Mouse (Mus musculus): ENCODE measurements around the gene Stard13. TPM values are rescaled to one million over a fixed set of nuclear protein-coding genes. Genes with fewer than 3 reads are reported as not detected.

Gene Stard13
- polyA plus RNA-seq, 1 experiment from 2014 or later: 7.9 TPM

GRCm38 (mm10) chr5:151034715-151035512 lies 198.7 kb downstream of the Stard13 start:
- Histone ChIP-seq H3K27ac (no peak overlapping the region), H3K4me3 (no peak overlapping the region), H3K9ac (no peak overlapping the region), H3K9me3 (no peaks in the 10 kb centered on the region), H3K4me2 (no peak overlapping the region), H3K36me3 (peaks cover 3% of the 10 kb centered on the region; the same call in 1 of the 2 replicates), H3K4me1 (replicated peaks) (no peaks in the 10 kb centered on the region), H3K27me3 (no peaks in the 10 kb centered on the region)
- ATAC-seq (ENCODE audit: low FRiP score): no peak
- WGBS: 76% methylated on average over 9 of the region's 9 CpGs

DNA sequence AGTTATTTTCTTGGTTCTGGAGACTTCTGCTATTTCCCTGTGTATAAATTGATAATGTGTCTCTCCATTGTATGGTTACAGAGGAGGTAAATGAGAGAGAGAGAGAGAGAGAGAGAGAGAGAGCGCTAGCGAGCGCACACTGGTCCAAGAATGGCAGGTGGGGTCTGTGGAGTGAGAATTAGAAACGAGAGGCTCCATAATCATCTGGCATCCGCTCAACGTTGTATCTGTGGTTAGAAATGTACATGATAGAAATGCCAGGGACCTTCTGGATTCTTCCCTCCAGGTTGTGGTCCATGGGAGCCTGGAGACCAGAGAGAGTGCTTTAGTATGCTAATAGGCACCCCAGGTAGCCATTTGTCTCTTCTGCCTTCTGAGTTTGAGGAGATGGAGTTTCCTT lies 204.7 kb downstream of the Stard13 start:
- 61% methylated on average over 6 of the region's 6 CpGs for WGBS
- H3K27me3 ChIP-seq: no peaks in the 10 kb centered on the region
- ATAC-seq (ENCODE audit: low FRiP score): no peak

DNA sequence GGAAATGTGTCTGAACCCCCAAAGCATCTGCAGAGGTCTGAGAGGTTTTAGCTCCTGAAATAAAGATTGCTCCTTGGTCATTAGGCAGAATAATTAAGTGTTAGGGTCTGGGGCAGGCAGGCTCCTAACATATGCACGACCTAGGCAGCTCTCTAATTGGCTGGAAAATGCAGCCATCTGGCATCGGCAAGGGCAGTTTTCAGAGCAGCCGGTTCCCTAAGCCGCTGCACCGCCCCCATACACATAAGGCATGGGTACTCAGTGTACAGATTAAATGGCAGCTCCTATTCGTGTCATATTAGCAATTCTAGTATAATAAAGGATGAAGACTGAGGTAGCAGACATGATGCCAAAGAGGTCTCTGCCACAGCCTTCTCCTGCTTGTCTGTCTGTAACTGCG lies 206.5 kb downstream of the Stard13 start:
- WGBS: 31% methylated on average over 7 of the region's 7 CpGs
- no peak overlapping the region for H3K4me2 ChIP-seq
- H3K4me3 ChIP-seq: no peak overlapping the region
- H3K9ac ChIP-seq: no peak overlapping the region
- peaks cover 26% of the 10 kb centered on the region for H3K4me1 ChIP-seq (replicated peaks)
- H3K27me3 ChIP-seq: no peaks in the 10 kb centered on the region
- H3K9me3 ChIP-seq: no peaks in the 10 kb centered on the region
- H3K27ac ChIP-seq: 0 out of 2 replicates have a peak overlapping the region, but pooled peaks have one; percentile 55
- 0 out of 2 replicates have a peak, but pooled peaks have one; percentile 9 for ATAC-seq (ENCODE audit: low FRiP score)
- no peaks in the 10 kb centered on the region for H3K36me3 ChIP-seq

More for the DNA sequence above, 204.7 kb downstream of the Stard13 start:
- Histone ChIP-seq H3K9ac (no peak overlapping the region), H3K4me2 (no peak overlapping the region), H3K27ac (no peak overlapping the region), H3K4me3 (no peak overlapping the region), H3K9me3 (no peaks in the 10 kb centered on the region), H3K36me3 (no peaks in the 10 kb centered on the region), H3K4me1 (replicated peaks) (peaks cover 11% of the 10 kb centered on the region)

DNA sequence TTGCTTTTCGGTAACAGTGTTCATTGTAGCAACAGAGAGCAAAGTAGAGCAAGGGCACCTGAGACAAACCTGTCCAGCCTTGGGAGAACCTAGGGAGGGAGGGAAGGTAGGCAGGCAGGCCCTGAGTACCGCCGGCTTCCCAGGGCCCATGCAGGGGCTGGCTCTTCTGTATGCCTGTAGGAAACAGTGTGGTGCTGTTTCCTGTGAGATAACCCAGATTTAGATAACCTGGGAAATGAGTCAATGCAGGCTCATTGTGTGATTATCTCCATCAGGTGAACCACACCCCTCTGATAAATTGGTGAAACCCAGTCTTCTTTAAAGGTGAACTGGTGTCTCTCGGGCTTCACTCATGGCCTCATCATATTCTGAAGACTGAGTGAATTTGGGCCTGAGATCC lies 207.6 kb downstream of the Stard13 start:
- WGBS: 88% methylated on average over 4 of the region's 4 CpGs
- Histone ChIP-seq H3K4me2 (no peak overlapping the region), H3K27me3 (no peaks in the 10 kb centered on the region), H3K9me3 (no peaks in the 10 kb centered on the region), H3K9ac (no peak overlapping the region), H3K4me3 (no peak overlapping the region), H3K27ac (no peak overlapping the region), H3K4me1 (replicated peaks) (peaks cover 26% of the 10 kb centered on the region), H3K36me3 (no peaks in the 10 kb centered on the region)
- no peak for ATAC-seq (ENCODE audit: low FRiP score)

DNA sequence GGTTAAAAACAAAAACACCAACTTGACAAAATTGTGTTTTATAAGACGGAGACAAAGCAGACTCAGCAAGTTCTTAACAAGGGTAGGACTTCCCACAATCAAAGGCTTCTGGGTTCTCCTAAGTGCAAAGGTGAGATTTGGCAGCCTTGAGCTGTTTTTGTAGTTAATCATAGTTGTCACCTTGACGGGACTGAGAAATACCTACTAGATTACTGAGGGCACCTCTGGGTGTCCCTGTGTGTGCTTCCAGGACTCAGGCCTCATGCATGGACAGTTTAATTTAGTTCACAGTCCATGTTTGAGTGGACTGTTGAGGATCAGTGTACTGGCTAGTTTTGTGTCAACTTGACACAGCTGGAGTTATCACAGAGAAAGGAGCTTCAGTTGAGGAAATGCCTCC lies 209.2 kb downstream of the Stard13 start:
- Histone ChIP-seq H3K9ac (no peak overlapping the region), H3K27me3 (no peaks in the 10 kb centered on the region), H3K9me3 (no peaks in the 10 kb centered on the region), H3K36me3 (no peaks in the 10 kb centered on the region), H3K4me1 (replicated peaks) (peaks cover 34% of the 10 kb centered on the region), H3K4me3 (no peak overlapping the region), H3K4me2 (no peak overlapping the region), H3K27ac (no peak overlapping the region)
- 91% methylated on average over 2 of the region's 2 CpGs for WGBS
- no peak for ATAC-seq (ENCODE audit: low FRiP score)

GRCm38 (mm10) chr5:151023461-151023860 lies 210.2 kb downstream of the Stard13 start:
- H3K36me3 ChIP-seq: no peaks in the 10 kb centered on the region
- H3K27me3 ChIP-seq: no peaks in the 10 kb centered on the region
- no peak for ATAC-seq (ENCODE audit: low FRiP score)
- peaks cover 34% of the 10 kb centered on the region for H3K4me1 ChIP-seq (replicated peaks)
- 20% methylated on average over 8 of the region's 8 CpGs for WGBS
- peak overlapping the region; percentile 48 for H3K27ac ChIP-seq
- H3K4me3 ChIP-seq: no peak overlapping the region
- H3K4me2 ChIP-seq: 0 out of 2 replicates have a peak overlapping the region, but pooled peaks have one; percentile 21
- H3K9ac ChIP-seq: no peak overlapping the region
- H3K9me3 ChIP-seq: no peaks in the 10 kb centered on the region

DNA sequence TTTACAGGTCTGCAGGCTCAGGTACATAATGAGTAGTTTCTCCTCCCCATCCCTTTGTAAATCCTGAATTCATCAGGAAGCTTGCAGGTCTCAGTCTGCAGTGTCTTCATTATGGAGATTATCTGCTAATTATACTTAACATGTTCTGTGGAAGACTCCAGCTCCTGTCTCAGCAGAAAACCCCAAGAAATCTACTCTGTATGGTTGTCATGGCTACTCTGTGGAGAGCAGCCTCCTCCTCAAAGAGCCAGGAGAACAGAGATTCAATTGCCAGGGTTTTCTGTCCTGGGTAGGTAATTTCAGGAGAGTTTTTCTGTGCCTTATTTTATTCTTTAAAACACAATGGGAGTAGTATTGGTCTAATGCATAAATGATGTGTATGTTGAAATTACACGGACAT lies 210.7 kb downstream of the Stard13 start:
- H3K4me2 ChIP-seq: no peak overlapping the region
- H3K27ac ChIP-seq: peak overlapping the region; percentile 48; the same call in 1 of the 2 replicates
- 22% methylated on average over 1 of the region's 1 CpGs for WGBS

DNA sequence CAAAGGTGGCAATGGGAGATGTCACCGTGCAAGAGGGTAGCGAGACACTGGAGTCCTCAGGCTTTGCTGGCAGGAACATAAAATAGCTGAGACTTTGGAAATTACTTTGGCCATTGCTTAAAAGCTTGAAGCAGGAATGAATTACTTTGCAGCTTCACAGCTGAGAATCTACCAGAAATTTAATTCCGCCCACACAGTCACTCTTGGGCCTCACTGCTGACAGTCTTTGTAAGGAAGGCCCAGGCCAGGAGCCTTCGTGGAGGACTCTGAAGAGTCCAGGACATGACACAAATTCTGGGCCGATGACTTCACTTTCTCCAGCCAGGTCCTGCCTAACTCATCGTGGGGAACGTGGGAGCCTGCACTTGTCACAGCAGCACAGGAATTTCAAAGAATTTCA lies 211.6 kb downstream of the Stard13 start:
- 84% methylated on average over 7 of the region's 7 CpGs for WGBS
- H3K27ac ChIP-seq: no peak overlapping the region

More for the DNA sequence above, 210.7 kb downstream of the Stard13 start:
- Histone ChIP-seq H3K4me1 (replicated peaks) (peaks cover 32% of the 10 kb centered on the region), H3K36me3 (no peaks in the 10 kb centered on the region), H3K9ac (no peak overlapping the region), H3K9me3 (no peaks in the 10 kb centered on the region), H3K27me3 (no peaks in the 10 kb centered on the region), H3K4me3 (no peak overlapping the region)
- no peak for ATAC-seq (ENCODE audit: low FRiP score)

GRCm38 (mm10) chr5:151020831-151021230 lies 212.8 kb downstream of the Stard13 start:
- Histone ChIP-seq H3K27me3 (no peaks in the 10 kb centered on the region), H3K4me3 (no peak overlapping the region), H3K36me3 (no peaks in the 10 kb centered on the region), H3K4me1 (replicated peaks) (peaks cover 24% of the 10 kb centered on the region), H3K4me2 (no peak overlapping the region), H3K27ac (no peak overlapping the region), H3K9ac (no peak overlapping the region), H3K9me3 (no peaks in the 10 kb centered on the region)
- ATAC-seq (ENCODE audit: low FRiP score): no peak
- WGBS: 78% methylated on average over 14 of the region's 14 CpGs

More for the DNA sequence above, 211.6 kb downstream of the Stard13 start:
- H3K4me2 ChIP-seq: no peak overlapping the region
- H3K4me3 ChIP-seq: no peak overlapping the region
- no peaks in the 10 kb centered on the region for H3K9me3 ChIP-seq
- H3K4me1 ChIP-seq (replicated peaks): peaks cover 25% of the 10 kb centered on the region
- H3K27me3 ChIP-seq: no peaks in the 10 kb centered on the region
- no peak for ATAC-seq (ENCODE audit: low FRiP score)
- H3K36me3 ChIP-seq: no peaks in the 10 kb centered on the region
- H3K9ac ChIP-seq: no peak overlapping the region

DNA sequence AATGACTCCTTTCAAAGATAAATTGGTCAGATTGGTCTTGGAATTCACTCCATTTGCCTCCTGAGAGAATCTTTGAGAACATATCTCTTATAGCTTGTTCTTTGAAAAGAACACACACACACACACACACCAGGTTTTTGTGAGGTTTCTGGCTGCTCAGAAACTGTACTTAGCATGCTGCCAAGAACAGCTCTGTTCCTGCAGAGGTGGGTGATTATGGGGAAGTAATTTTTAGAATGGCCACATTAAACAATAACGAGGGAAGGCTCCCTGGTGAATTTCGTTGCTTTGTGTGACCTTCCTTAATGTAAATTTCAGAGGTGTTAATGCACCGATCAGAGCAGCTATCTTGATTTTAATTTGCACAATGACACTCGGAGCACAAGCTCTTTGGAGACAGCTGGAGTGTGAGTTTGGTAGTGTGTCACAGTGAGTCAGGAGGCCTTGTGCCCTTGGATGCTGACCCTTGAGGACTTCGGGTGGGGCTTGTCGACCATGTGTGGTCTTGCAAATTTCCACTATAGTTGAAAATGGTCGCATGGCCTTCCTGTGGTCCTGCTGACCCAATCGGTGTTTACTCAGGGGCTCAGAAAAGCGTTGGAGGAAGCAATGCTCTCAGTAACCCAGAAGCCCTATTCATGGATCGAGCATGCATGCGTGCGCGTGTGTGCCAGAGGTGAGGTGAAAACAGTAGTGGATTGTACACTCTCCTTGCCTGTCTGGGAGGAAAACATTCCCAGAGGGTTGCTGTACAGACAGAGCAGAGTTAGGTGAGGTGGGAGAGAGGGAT lies 213.4 kb downstream of the Stard13 start:
- WGBS: 65% methylated on average over 13 of the region's 13 CpGs
- no peak for ATAC-seq (ENCODE audit: low FRiP score)
- no peaks in the 10 kb centered on the region for H3K9me3 ChIP-seq
- peaks cover 24% of the 10 kb centered on the region for H3K4me1 ChIP-seq (replicated peaks)
- no peak overlapping the region for H3K27ac ChIP-seq
- no peaks in the 10 kb centered on the region for H3K36me3 ChIP-seq
- H3K9ac ChIP-seq: no peak overlapping the region
- no peak overlapping the region for H3K4me3 ChIP-seq
- H3K27me3 ChIP-seq: no peaks in the 10 kb centered on the region
- no peak overlapping the region for H3K4me2 ChIP-seq

DNA sequence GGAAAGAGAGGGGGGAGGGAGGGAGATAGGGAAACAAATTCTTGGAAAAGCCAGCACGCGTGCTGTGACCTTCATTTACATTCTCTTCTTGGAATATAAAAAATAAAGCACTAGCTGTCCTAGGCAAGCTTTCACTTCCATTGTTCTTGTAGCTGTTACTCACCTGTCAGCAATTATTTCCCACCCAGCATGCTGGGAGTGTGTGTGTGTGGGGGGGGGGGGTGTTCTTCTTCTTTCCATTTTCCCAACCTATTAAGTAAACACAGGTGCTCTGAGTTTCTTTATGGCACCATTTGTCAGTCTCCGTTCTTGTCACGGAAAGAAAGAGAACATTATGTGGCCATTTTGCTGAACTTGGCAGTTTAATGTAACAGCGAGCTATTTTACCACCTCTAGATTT lies 214.7 kb downstream of the Stard13 start:
- no peaks in the 10 kb centered on the region for H3K36me3 ChIP-seq
- H3K4me1 ChIP-seq (replicated peaks): peaks cover 24% of the 10 kb centered on the region
- 67% methylated on average over 5 of the region's 5 CpGs for WGBS
- H3K4me3 ChIP-seq: no peak overlapping the region
- no peaks in the 10 kb centered on the region for H3K27me3 ChIP-seq
- ATAC-seq (ENCODE audit: low FRiP score): no peak
- no peak overlapping the region for H3K9ac ChIP-seq
- H3K4me2 ChIP-seq: no peak overlapping the region
- no peaks in the 10 kb centered on the region for H3K9me3 ChIP-seq
- peak overlapping the region; percentile 35; the same call in 1 of the 2 replicates for H3K27ac ChIP-seq

- no peak for ATAC-seq (ENCODE audit: low FRiP score)
- WGBS: 76% methylated on average over 5 of the region's 5 CpGs
- Histone ChIP-seq H3K9ac (no peak overlapping the region), H3K36me3 (no peaks in the 10 kb centered on the region), H3K4me2 (no peak overlapping the region), H3K27me3 (no peaks in the 10 kb centered on the region), H3K9me3 (no peaks in the 10 kb centered on the region), H3K27ac (no peak overlapping the region), H3K4me3 (no peak overlapping the region), H3K4me1 (replicated peaks) (peaks cover 19% of the 10 kb centered on the region)
Observed at GRCm38 (mm10) chr5:151018450-151018849, 215.2 kb downstream of the Stard13 start.

All from hindbrain, embryonic 13.5 days (tissue).